Mouse (Mus musculus) hindbrain, embryonic 12.5 days (tissue): ENCODE measurements at regions not wholly inside any gene's neighbourhood (a gene's known extent, or its start where the extent isn't known, plus 50 kb on each side); places are given as distances from the start of the nearest gene placed in this dataset.

Experiments
- ATAC-seq: fragments of 200-750 bp; cut with Nextera tagmentation; 2 replicates; pipeline ENCODE4 v1.8.0; 2017; ENCODE audit warnings: moderate TSS enrichment; ENCODE audit not compliant: low FRiP score
- H3K27ac ChIP-seq: fragments of 300-500 bp; sonication (generic); 2 replicates; pipeline ENCODE4 v1.5.1; 2016; ENCODE audit warnings: mild to moderate bottlenecking
- H3K27me3 ChIP-seq: fragments of 300-500 bp; sonication (generic); 2 replicates; pipeline ENCODE4 v1.6.1; 2016; ENCODE audit warnings: mild to moderate bottlenecking
- H3K36me3 ChIP-seq: fragments of 300-500 bp; sonication (generic); 2 replicates; pipeline ENCODE4 v1.6.1; 2016; ENCODE audit warnings: mild to moderate bottlenecking
- H3K4me1 ChIP-seq: fragments of 300-500 bp; sonication (generic); 2 replicates; pipeline ENCODE4 v1.6.1; 2016
- H3K4me2 ChIP-seq: fragments of 300-500 bp; sonication (generic); replicated peaks from 2 replicates; pipeline ENCODE4 v1.6.1; 2016; ENCODE audit warnings: mild to moderate bottlenecking
- H3K4me3 ChIP-seq: fragments of 300-500 bp; sonication (generic); 2 replicates; pipeline ENCODE4 v1.5.1; 2016; ENCODE audit warnings: mild to moderate bottlenecking
- H3K9ac ChIP-seq: fragments of 300-500 bp; sonication (generic); 2 replicates; pipeline ENCODE4 v1.6.1; 2016; ENCODE audit warnings: mild to moderate bottlenecking, moderate library complexity
- H3K9me3 ChIP-seq: fragments of 300-500 bp; sonication (generic); replicated peaks from 2 replicates; pipeline ENCODE4 v1.6.1; 2016; ENCODE audit warnings: mild to moderate bottlenecking
- WGBS: fragments of 180-500 bp; shearing (Covaris S2); methylation state at CpG from one replicate; pipeline ENCODE4 v1.1.7; 2016; 5-methylcytosine and 5-hydroxymethylcytosine counted together

DNA sequence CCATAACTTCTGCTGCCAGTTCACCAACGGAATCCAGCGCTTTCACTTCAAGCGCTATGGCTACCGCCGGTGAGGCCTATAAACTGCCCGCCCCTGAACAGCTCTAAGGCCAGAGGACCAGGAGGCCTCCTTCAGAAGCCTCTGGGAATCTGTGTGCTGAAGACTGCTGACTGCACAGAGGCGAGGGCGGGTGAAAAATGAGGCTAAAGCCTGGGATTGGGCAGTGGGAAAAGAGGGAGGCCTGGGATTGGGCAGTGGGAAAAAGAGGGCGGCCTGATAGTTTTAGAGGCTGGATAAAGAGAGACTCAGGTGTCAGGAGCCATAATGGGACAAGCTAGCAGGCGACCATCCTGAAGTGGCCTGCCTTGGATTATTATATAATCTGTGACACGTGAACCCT lies 80.8 kb downstream of the Plekhb2 start:
- no peaks in the 10 kb centered on the region for H3K4me1 ChIP-seq
- H3K4me2 ChIP-seq: no peak overlapping the region
- peaks cover 26% of the 10 kb centered on the region for H3K9me3 ChIP-seq
- no peaks in the 10 kb centered on the region for H3K36me3 ChIP-seq
- H3K4me3 ChIP-seq: no peak overlapping the region
- no peak for ATAC-seq
- H3K27ac ChIP-seq: no peak overlapping the region
- no peaks in the 10 kb centered on the region for H3K27me3 ChIP-seq
- no peak overlapping the region for H3K9ac ChIP-seq
- WGBS: 88% methylated on average over 11 of the region's 11 CpGs

- no peak overlapping the region for H3K4me3 ChIP-seq
- 82% methylated on average over 1 of the region's 1 CpGs for WGBS
- no peaks in the 10 kb centered on the region for H3K27me3 ChIP-seq
- H3K4me2 ChIP-seq: no peak overlapping the region
- no peaks in the 10 kb centered on the region for H3K36me3 ChIP-seq
- no peak overlapping the region for H3K27ac ChIP-seq
- H3K4me1 ChIP-seq: no peaks in the 10 kb centered on the region
- H3K9me3 ChIP-seq: no peaks in the 10 kb centered on the region
- H3K9ac ChIP-seq: no peak overlapping the region
- no peak for ATAC-seq
Measured at GRCm38 (mm10) chr1:34943196-34943595, 93.4 kb downstream of the Plekhb2 start.

GRCm38 (mm10) chr1:34961633-34962507 lies 112.1 kb downstream of the Plekhb2 start:
- H3K4me1 ChIP-seq: no peaks in the 10 kb centered on the region
- no peak for ATAC-seq
- no peak overlapping the region for H3K4me2 ChIP-seq
- 0 out of 2 replicates have a peak overlapping the region, but pooled peaks have one; percentile 23 for H3K27ac ChIP-seq
- no peak overlapping the region for H3K9ac ChIP-seq
- H3K36me3 ChIP-seq: no peaks in the 10 kb centered on the region
- H3K9me3 ChIP-seq: no peaks in the 10 kb centered on the region
- no peaks in the 10 kb centered on the region for H3K27me3 ChIP-seq
- no peak overlapping the region for H3K4me3 ChIP-seq
- WGBS: 73% methylated on average over 19 of the region's 19 CpGs

GRCm38 (mm10) chr1:34962508-34962885 lies 112.7 kb downstream of the Plekhb2 start:
- H3K4me2 ChIP-seq: no peak overlapping the region
- 76% methylated on average over 6 of the region's 6 CpGs for WGBS
- H3K4me3 ChIP-seq: no peak overlapping the region
- no peaks in the 10 kb centered on the region for H3K9me3 ChIP-seq
- no peak overlapping the region for H3K27ac ChIP-seq
- no peak for ATAC-seq
- no peak overlapping the region for H3K9ac ChIP-seq
- no peaks in the 10 kb centered on the region for H3K36me3 ChIP-seq
- no peaks in the 10 kb centered on the region for H3K4me1 ChIP-seq
- H3K27me3 ChIP-seq: no peaks in the 10 kb centered on the region

- Histone ChIP-seq H3K4me2 (no peak overlapping the region), H3K4me1 (no peaks in the 10 kb centered on the region), H3K36me3 (no peaks in the 10 kb centered on the region), H3K27me3 (no peaks in the 10 kb centered on the region), H3K27ac (no peak overlapping the region), H3K9ac (no peak overlapping the region), H3K4me3 (no peak overlapping the region), H3K9me3 (peaks cover 4% of the 10 kb centered on the region; the same call in 1 of the 2 replicates)
- 94% methylated on average over 6 of the region's 6 CpGs for WGBS
- no peak for ATAC-seq
Measured at GRCm38 (mm10) chr1:34974801-34975200, 125.0 kb downstream of the Plekhb2 start.

DNA sequence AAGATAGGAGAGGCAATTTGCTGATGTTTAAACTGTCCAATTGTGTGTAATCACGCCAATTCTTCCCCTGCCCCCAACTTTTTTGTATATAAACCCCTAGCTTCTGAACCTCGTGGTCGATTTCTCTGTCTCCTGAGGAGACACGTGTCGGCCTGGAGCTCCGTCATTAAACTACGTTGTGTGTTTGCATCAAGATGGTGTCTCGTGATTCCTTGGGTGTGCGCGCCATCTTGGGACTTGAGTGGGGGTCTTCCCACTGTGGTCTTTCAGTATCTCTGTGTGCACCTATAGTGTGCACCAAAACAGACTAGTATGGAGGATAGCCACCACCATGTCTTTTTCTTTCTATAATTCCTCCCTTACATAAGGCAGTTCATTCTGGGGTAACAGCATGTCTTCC lies 128.4 kb downstream of the Plekhb2 start:
- ATAC-seq: no peak
- Histone ChIP-seq H3K9ac (no peak overlapping the region), H3K4me1 (no peaks in the 10 kb centered on the region), H3K9me3 (peaks cover 6% of the 10 kb centered on the region; the same call in 1 of the 2 replicates), H3K4me2 (no peak overlapping the region), H3K27ac (no peak overlapping the region), H3K36me3 (no peaks in the 10 kb centered on the region), H3K4me3 (no peak overlapping the region), H3K27me3 (no peaks in the 10 kb centered on the region)
- 90% methylated on average over 10 of the region's 10 CpGs for WGBS

- Histone ChIP-seq H3K36me3 (no peaks in the 10 kb centered on the region), H3K27ac (no peak overlapping the region), H3K9ac (no peak overlapping the region), H3K4me1 (no peaks in the 10 kb centered on the region), H3K4me3 (no peak overlapping the region), H3K27me3 (no peaks in the 10 kb centered on the region), H3K4me2 (no peak overlapping the region), H3K9me3 (peaks cover 6% of the 10 kb centered on the region; the same call in 1 of the 2 replicates)
- 86% methylated on average over 3 of the region's 3 CpGs for WGBS
- no peak for ATAC-seq
Measured at GRCm38 (mm10) chr1:34979350-34979749, 129.6 kb downstream of the Plekhb2 start.

GRCm38 (mm10) chr1:34981934-34982333 lies 132.2 kb downstream of the Plekhb2 start:
- no peaks in the 10 kb centered on the region for H3K27me3 ChIP-seq
- no peak overlapping the region for H3K27ac ChIP-seq
- H3K4me1 ChIP-seq: no peaks in the 10 kb centered on the region
- 87% methylated on average over 2 of the region's 2 CpGs for whole genome bisulfite sequencing
- no peak for ATAC-seq
- H3K9me3 ChIP-seq: peaks cover 6% of the 10 kb centered on the region; the same call in 1 of the 2 replicates
- no peak overlapping the region for H3K4me3 ChIP-seq
- H3K4me2 ChIP-seq: no peak overlapping the region
- H3K9ac ChIP-seq: no peak overlapping the region
- no peaks in the 10 kb centered on the region for H3K36me3 ChIP-seq

DNA sequence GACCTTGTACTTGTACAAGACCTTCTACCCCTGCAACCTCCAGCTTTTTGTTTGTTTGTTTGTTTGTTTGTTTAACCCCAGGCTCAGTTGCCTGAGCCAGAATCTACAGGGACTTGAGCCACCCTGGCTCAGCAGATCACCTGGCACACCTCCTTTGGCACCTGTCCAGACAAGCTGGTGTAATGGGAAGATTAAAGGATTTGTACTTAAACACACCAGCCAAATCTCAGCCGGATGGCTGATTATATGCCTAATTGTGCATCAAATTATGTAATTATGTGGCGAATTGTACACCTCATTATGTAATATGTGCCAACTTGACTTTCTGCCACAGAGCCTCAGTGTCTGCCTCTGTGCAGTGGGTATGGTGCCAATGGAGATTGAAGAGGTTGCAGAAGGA lies 133.2 kb downstream of the Plekhb2 start:
- no peaks in the 10 kb centered on the region for H3K4me1 ChIP-seq
- H3K27ac ChIP-seq: no peak overlapping the region
- no peak overlapping the region for H3K9ac ChIP-seq
- 87% methylated on average over 2 of the region's 2 CpGs for WGBS
- H3K9me3 ChIP-seq: peaks cover 6% of the 10 kb centered on the region; the same call in 1 of the 2 replicates
- H3K4me3 ChIP-seq: no peak overlapping the region
- no peak for ATAC-seq
- H3K36me3 ChIP-seq: no peaks in the 10 kb centered on the region
- no peak overlapping the region for H3K4me2 ChIP-seq
- no peaks in the 10 kb centered on the region for H3K27me3 ChIP-seq

GRCm38 (mm10) chr1:34986861-34987260 lies 137.1 kb downstream of the Plekhb2 start:
- no peak for ATAC-seq
- H3K36me3 ChIP-seq: no peaks in the 10 kb centered on the region
- WGBS: 95% methylated on average over 2 of the region's 2 CpGs
- H3K4me1 ChIP-seq: no peaks in the 10 kb centered on the region
- no peak overlapping the region for H3K27ac ChIP-seq
- no peak overlapping the region for H3K9ac ChIP-seq
- no peaks in the 10 kb centered on the region for H3K27me3 ChIP-seq
- no peak overlapping the region for H3K4me2 ChIP-seq
- no peaks in the 10 kb centered on the region for H3K9me3 ChIP-seq
- H3K4me3 ChIP-seq: no peak overlapping the region

GRCm38 (mm10) chr1:34987650-34988221 lies 138.0 kb downstream of the Plekhb2 start:
- no peaks in the 10 kb centered on the region for H3K36me3 ChIP-seq
- H3K9ac ChIP-seq: no peak overlapping the region
- WGBS: 62% methylated on average over 8 of the region's 8 CpGs
- H3K4me3 ChIP-seq: no peak overlapping the region
- no peak overlapping the region for H3K27ac ChIP-seq
- H3K9me3 ChIP-seq: no peaks in the 10 kb centered on the region
- no peaks in the 10 kb centered on the region for H3K27me3 ChIP-seq
- no peaks in the 10 kb centered on the region for H3K4me1 ChIP-seq
- H3K4me2 ChIP-seq: no peak overlapping the region
- no peak for ATAC-seq

DNA sequence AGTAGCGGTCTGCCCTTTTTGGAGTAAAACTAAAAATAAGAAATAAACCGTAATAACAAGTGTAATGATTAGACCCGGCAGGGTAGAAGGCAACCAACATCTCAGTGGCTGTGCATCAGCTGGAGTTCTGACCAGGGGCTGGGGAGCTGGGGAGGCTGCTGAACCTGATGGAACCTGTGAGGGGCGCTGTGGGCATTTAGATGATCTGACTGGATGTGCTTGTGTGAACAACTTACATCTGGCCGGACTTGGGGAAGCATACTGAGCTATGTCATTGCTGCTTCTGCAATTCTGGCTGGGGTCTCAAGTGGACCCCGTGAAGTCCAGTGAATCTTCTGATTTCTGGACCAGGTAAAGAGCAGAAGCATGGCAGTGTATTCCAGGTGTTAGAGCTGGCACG lies 138.4 kb downstream of the Plekhb2 start:
- Histone ChIP-seq H3K27ac (no peak overlapping the region), H3K9ac (no peak overlapping the region), H3K36me3 (no peaks in the 10 kb centered on the region), H3K9me3 (no peaks in the 10 kb centered on the region), H3K4me3 (no peak overlapping the region), H3K27me3 (no peaks in the 10 kb centered on the region), H3K4me1 (no peaks in the 10 kb centered on the region), H3K4me2 (no peak overlapping the region)
- ATAC-seq: peak; percentile 29; the same call in 1 of the 2 replicates
- 75% methylated on average over 7 of the region's 7 CpGs for WGBS

- no peaks in the 10 kb centered on the region for H3K36me3 ChIP-seq
- H3K4me3 ChIP-seq: no peak overlapping the region
- H3K4me2 ChIP-seq: no peak overlapping the region
- ATAC-seq: no peak
- no peak overlapping the region for H3K9ac ChIP-seq
- no peaks in the 10 kb centered on the region for H3K9me3 ChIP-seq
- H3K4me1 ChIP-seq: no peaks in the 10 kb centered on the region
- no peaks in the 10 kb centered on the region for H3K27me3 ChIP-seq
- WGBS: 79% methylated on average over 1 of the region's 1 CpGs
- H3K27ac ChIP-seq: no peak overlapping the region
Measured at GRCm38 (mm10) chr1:35000801-35001200, 151.0 kb downstream of the Plekhb2 start.
